Mouse (Mus musculus) retina, adult 2 months (tissue): ENCODE results near the gene Sept6.
A peak's percentile ranks its signal among the peaks of the same experiment; 100 is the strongest.

Experiments
- DNase-seq: peaks from one replicate; pipeline ENCODE4 v3.0.0-alpha.2; 2012; ENCODE audit warnings: low read depth, low spot score

Gene Sept6

DNA sequence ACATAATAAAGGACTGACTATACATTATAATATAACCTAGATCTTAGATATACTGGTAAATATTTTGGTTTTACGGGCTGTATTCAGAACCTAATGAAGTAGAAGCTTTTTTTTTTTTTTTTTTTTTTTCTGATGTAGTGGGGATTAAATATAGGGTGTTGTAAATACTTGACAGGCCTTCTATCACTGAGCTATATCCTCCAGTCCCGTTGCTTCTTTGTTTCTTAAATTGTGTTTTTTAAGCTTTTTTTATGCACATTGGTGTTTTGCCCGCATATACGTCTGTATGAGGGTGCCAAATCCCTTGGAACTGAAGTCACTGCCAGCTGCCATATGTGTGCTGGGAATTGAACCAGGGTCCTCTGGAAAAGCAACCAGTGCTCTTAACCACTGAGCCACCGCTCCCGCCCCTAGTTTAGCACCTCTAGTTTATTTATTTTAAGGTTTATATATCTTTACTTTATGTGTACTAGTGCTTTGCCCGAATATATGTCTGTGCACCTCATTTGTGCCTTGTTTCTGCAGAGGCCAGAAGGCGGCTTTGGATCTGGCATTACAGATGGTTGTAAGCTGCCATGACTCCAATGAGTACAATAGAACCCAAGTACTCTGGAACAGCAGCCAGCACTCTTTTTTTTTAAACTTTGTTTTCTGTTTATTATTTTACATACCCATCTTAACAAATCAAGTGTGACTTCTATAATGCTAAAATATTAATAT, 126.8 kb downstream of the Sept6 start:
- no peak for DNase-seq

DNA sequence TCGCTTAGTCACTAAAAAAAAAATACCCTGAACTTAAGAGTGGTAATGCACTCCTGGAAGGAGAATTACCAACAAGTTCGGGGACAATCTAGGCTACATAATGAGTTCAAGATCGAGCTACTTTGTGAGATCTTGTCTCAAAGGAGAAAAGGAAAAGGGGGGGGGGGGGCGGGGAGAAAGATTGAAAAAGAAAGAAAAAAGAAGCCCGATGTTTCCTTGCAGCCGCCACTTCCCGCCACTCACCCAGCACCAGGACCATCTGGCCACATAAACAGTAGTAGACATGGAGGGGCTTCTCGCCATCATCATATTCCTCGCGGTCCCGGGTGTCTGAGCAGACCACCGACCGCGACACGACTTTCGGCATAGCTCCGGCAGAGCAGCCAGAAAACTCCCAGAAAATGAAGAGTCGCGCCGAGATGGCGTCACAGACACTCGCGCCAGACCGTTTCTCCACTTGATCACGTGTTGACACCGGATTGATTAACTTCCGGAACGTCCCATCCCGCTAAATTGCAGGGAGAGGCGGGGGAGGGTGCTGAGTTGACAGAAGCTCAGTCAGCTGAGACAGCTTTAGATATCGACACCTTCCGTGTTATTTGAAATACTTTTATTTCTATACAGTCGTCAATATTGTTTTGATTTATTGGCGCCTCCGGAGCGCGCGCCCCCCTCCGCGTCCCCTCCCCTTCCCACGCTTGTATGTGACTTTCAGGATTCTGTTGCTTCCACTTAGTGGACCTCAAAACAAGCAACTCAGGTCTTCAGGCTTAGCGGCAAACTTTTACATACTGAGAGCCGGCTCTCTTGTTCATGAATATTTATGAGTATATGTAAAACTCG, 127.6 kb downstream of the Sept6 start:
- DNase-seq: peak; percentile 67
